Mouse (Mus musculus): ENCODE measurements around the gene Nek1. TPM values are rescaled to one million over a fixed set of nuclear protein-coding genes. Genes with fewer than 3 reads are reported as not detected.

Gene Nek1
- polyA plus RNA-seq, 1 experiment from 2014 or later: 22.9 TPM

GRCm38 (mm10) chr8:61075059-61075458 is 82.1 kb downstream of the Nek1 start:
- H3K9me3 ChIP-seq: no peaks in the 10 kb centered on the region; the same call in none of the 2 replicates
- no peaks in the 10 kb centered on the region for H3K27me3 ChIP-seq
- H3K4me3 ChIP-seq: no peak overlapping the region
- H3K9ac ChIP-seq: no peak overlapping the region
- H3K4me2 ChIP-seq: no peak overlapping the region
- ATAC-seq (ENCODE audit: insufficient number of reproducible peaks, insufficient read depth, low FRiP score, low TSS enrichment, low read depth): no peak
- no peaks in the 10 kb centered on the region for H3K4me1 ChIP-seq
- H3K27ac ChIP-seq: no peak overlapping the region
- H3K36me3 ChIP-seq: peaks cover 22% of the 10 kb centered on the region

- H3K9ac ChIP-seq: no peak overlapping the region
- ATAC-seq (ENCODE audit: insufficient number of reproducible peaks, insufficient read depth, low FRiP score, low TSS enrichment, low read depth): no peak
- H3K4me2 ChIP-seq: no peak overlapping the region
- H3K27me3 ChIP-seq: no peaks in the 10 kb centered on the region
- WGBS: 92% methylated on average over 4 of the region's 4 CpGs
- no peak overlapping the region for H3K27ac ChIP-seq
- peaks cover 13% of the 10 kb centered on the region; the same call in 1 of the 2 replicates for H3K36me3 ChIP-seq
- H3K4me1 ChIP-seq: 0 out of 2 replicates have a peak, but pooled peaks cover 3% of the 10 kb centered on the region
- no peak overlapping the region for H3K4me3 ChIP-seq
- H3K9me3 ChIP-seq: no peaks in the 10 kb centered on the region
Observed at GRCm38 (mm10) chr8:61110496-61110895, 117.5 kb downstream of the Nek1 start.

- Histone ChIP-seq H3K36me3 (peaks cover 13% of the 10 kb centered on the region; the same call in 1 of the 2 replicates), H3K27ac (no peak overlapping the region), H3K27me3 (no peaks in the 10 kb centered on the region), H3K4me2 (no peak overlapping the region), H3K9ac (no peak overlapping the region), H3K9me3 (no peaks in the 10 kb centered on the region), H3K4me3 (no peak overlapping the region), H3K4me1 (0 out of 2 replicates have a peak, but pooled peaks cover 3% of the 10 kb centered on the region)
- no peak for ATAC-seq (ENCODE audit: insufficient number of reproducible peaks, insufficient read depth, low FRiP score, low TSS enrichment, low read depth)
- WGBS: 87% methylated on average over 4 of the region's 4 CpGs
Observed at GRCm38 (mm10) chr8:61111940-61112339, 118.9 kb downstream of the Nek1 start.

GRCm38 (mm10) chr8:61121631-61122030 is 128.6 kb downstream of the Nek1 start:
- no peak overlapping the region for H3K9ac ChIP-seq
- H3K9me3 ChIP-seq: no peaks in the 10 kb centered on the region
- peaks cover 33% of the 10 kb centered on the region for H3K36me3 ChIP-seq
- H3K27me3 ChIP-seq: no peaks in the 10 kb centered on the region
- ATAC-seq (ENCODE audit: insufficient number of reproducible peaks, insufficient read depth, low FRiP score, low TSS enrichment, low read depth): no peak
- no peak overlapping the region for H3K4me2 ChIP-seq
- 100% methylated on average over 1 of the region's 1 CpGs for WGBS
- no peak overlapping the region for H3K4me3 ChIP-seq
- no peaks in the 10 kb centered on the region for H3K4me1 ChIP-seq
- no peak overlapping the region for H3K27ac ChIP-seq

- Histone ChIP-seq H3K27ac (no peak overlapping the region), H3K36me3 (peaks cover 27% of the 10 kb centered on the region), H3K4me3 (no peak overlapping the region), H3K4me2 (no peak overlapping the region), H3K4me1 (no peaks in the 10 kb centered on the region), H3K27me3 (no peaks in the 10 kb centered on the region), H3K9me3 (no peaks in the 10 kb centered on the region), H3K9ac (no peak overlapping the region)
- WGBS: 69% methylated on average over 2 of the region's 2 CpGs
- ATAC-seq (ENCODE audit: insufficient number of reproducible peaks, insufficient read depth, low FRiP score, low TSS enrichment, low read depth): no peak
Observed at GRCm38 (mm10) chr8:61127299-61127861, 134.4 kb downstream of the Nek1 start.

- no peak overlapping the region for H3K27ac ChIP-seq
- no peak overlapping the region for H3K4me3 ChIP-seq
- no peak overlapping the region for H3K4me2 ChIP-seq
- no peaks in the 10 kb centered on the region for H3K9me3 ChIP-seq
- no peak overlapping the region for H3K9ac ChIP-seq
- WGBS: 91% methylated on average over 4 of the region's 4 CpGs
- ATAC-seq (ENCODE audit: insufficient number of reproducible peaks, insufficient read depth, low FRiP score, low TSS enrichment, low read depth): no peak
- H3K36me3 ChIP-seq: 0 out of 2 replicates have a peak, but pooled peaks cover 3% of the 10 kb centered on the region
- H3K4me1 ChIP-seq: no peaks in the 10 kb centered on the region
- no peaks in the 10 kb centered on the region for H3K27me3 ChIP-seq
Observed at GRCm38 (mm10) chr8:61132561-61133134, 139.7 kb downstream of the Nek1 start.

GRCm38 (mm10) chr8:61141869-61142268 is 148.9 kb downstream of the Nek1 start:
- Histone ChIP-seq H3K9me3 (no peaks in the 10 kb centered on the region), H3K9ac (no peak overlapping the region), H3K4me3 (no peak overlapping the region), H3K27me3 (no peaks in the 10 kb centered on the region), H3K4me1 (no peaks in the 10 kb centered on the region), H3K36me3 (no peaks in the 10 kb centered on the region), H3K27ac (no peak overlapping the region), H3K4me2 (no peak overlapping the region)
- no peak for ATAC-seq (ENCODE audit: insufficient number of reproducible peaks, insufficient read depth, low FRiP score, low TSS enrichment, low read depth)
- WGBS: 63% methylated on average over 6 of the region's 6 CpGs

- no peaks in the 10 kb centered on the region for H3K4me1 ChIP-seq
- no peak for ATAC-seq (ENCODE audit: insufficient number of reproducible peaks, insufficient read depth, low FRiP score, low TSS enrichment, low read depth)
- H3K9ac ChIP-seq: no peak overlapping the region
- H3K4me3 ChIP-seq: no peak overlapping the region
- H3K36me3 ChIP-seq: no peaks in the 10 kb centered on the region
- no peaks in the 10 kb centered on the region for H3K27me3 ChIP-seq
- no peaks in the 10 kb centered on the region for H3K9me3 ChIP-seq
- no peak overlapping the region for H3K27ac ChIP-seq
- 52% methylated on average over 3 of the region's 3 CpGs for WGBS
- no peak overlapping the region for H3K4me2 ChIP-seq
Observed at GRCm38 (mm10) chr8:61142302-61142701, 149.3 kb downstream of the Nek1 start.

- no peaks in the 10 kb centered on the region for H3K4me1 ChIP-seq
- ATAC-seq (ENCODE audit: insufficient number of reproducible peaks, insufficient read depth, low FRiP score, low TSS enrichment, low read depth): no peak
- H3K27ac ChIP-seq: no peak overlapping the region
- H3K9ac ChIP-seq: no peak overlapping the region
- H3K4me3 ChIP-seq: no peak overlapping the region
- no peak overlapping the region for H3K4me2 ChIP-seq
- H3K9me3 ChIP-seq: no peaks in the 10 kb centered on the region
- H3K36me3 ChIP-seq: no peaks in the 10 kb centered on the region
- H3K27me3 ChIP-seq: no peaks in the 10 kb centered on the region
Observed at GRCm38 (mm10) chr8:61142845-61143244, 149.8 kb downstream of the Nek1 start.

GRCm38 (mm10) chr8:61148728-61149127 is 155.7 kb downstream of the Nek1 start:
- H3K27ac ChIP-seq: no peak overlapping the region
- ATAC-seq (ENCODE audit: insufficient number of reproducible peaks, insufficient read depth, low FRiP score, low TSS enrichment, low read depth): no peak
- no peaks in the 10 kb centered on the region for H3K9me3 ChIP-seq
- H3K4me2 ChIP-seq: no peak overlapping the region
- H3K9ac ChIP-seq: no peak overlapping the region
- H3K36me3 ChIP-seq: no peaks in the 10 kb centered on the region
- no peaks in the 10 kb centered on the region for H3K27me3 ChIP-seq
- no peak overlapping the region for H3K4me3 ChIP-seq
- 86% methylated on average over 5 of the region's 5 CpGs for WGBS
- H3K4me1 ChIP-seq: no peaks in the 10 kb centered on the region

- no peaks in the 10 kb centered on the region for H3K4me1 ChIP-seq
- H3K9ac ChIP-seq: no peak overlapping the region
- H3K9me3 ChIP-seq: no peaks in the 10 kb centered on the region
- H3K27ac ChIP-seq: no peak overlapping the region
- no peak overlapping the region for H3K4me3 ChIP-seq
- no peaks in the 10 kb centered on the region for H3K36me3 ChIP-seq
- no peak for ATAC-seq (ENCODE audit: insufficient number of reproducible peaks, insufficient read depth, low FRiP score, low TSS enrichment, low read depth)
- 68% methylated on average over 4 of the region's 4 CpGs for WGBS
- no peak overlapping the region for H3K4me2 ChIP-seq
- no peaks in the 10 kb centered on the region for H3K27me3 ChIP-seq
Observed at GRCm38 (mm10) chr8:61150596-61150995, 157.6 kb downstream of the Nek1 start.

- no peaks in the 10 kb centered on the region for H3K27me3 ChIP-seq
- 55% methylated on average over 1 of the region's 1 CpGs for WGBS
- H3K9me3 ChIP-seq: no peaks in the 10 kb centered on the region
- H3K9ac ChIP-seq: no peak overlapping the region
- no peak overlapping the region for H3K4me2 ChIP-seq
- H3K4me1 ChIP-seq: no peaks in the 10 kb centered on the region
- H3K36me3 ChIP-seq: no peaks in the 10 kb centered on the region
- H3K4me3 ChIP-seq: no peak overlapping the region
- no peak overlapping the region for H3K27ac ChIP-seq
- ATAC-seq (ENCODE audit: insufficient number of reproducible peaks, insufficient read depth, low FRiP score, low TSS enrichment, low read depth): no peak
Observed at GRCm38 (mm10) chr8:61156406-61156805, 163.4 kb downstream of the Nek1 start.

Measured in embryonic facial prominence, embryonic 13.5 days (tissue).